Mouse (Mus musculus): ENCODE measurements around the gene Mras. TPM values are rescaled to one million over a fixed set of nuclear protein-coding genes. Genes with fewer than 3 reads are reported as not detected.

The Mras gene
- total RNA-seq, 2 experiments from 2014 or later = 151 to 157 TPM

DNA sequence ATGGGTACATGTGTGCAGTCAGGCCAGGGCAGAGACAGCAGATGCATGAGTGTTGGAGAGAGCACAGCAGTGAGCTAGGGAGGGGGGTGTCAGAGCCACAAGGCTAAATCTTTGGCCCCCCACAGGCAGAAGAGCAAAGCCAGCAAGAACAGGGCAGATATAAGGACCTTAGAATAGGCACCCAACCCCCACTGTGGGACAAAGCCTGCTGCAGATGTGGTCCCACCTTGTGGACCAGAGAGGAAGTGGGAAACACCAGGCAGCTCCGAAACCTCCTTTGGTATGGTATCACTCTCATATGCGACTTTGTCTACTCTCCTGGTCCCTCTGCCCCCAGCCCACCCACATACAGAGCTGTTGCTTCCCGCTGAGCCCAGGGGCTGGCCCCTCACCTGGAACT lies 15.3 kb downstream of the Mras start:
- no peak for DNase-seq (ENCODE audit: low spot score in 2 of 2)
- intact Hi-C loops (cut with DNase I) = no loop called here

DNA sequence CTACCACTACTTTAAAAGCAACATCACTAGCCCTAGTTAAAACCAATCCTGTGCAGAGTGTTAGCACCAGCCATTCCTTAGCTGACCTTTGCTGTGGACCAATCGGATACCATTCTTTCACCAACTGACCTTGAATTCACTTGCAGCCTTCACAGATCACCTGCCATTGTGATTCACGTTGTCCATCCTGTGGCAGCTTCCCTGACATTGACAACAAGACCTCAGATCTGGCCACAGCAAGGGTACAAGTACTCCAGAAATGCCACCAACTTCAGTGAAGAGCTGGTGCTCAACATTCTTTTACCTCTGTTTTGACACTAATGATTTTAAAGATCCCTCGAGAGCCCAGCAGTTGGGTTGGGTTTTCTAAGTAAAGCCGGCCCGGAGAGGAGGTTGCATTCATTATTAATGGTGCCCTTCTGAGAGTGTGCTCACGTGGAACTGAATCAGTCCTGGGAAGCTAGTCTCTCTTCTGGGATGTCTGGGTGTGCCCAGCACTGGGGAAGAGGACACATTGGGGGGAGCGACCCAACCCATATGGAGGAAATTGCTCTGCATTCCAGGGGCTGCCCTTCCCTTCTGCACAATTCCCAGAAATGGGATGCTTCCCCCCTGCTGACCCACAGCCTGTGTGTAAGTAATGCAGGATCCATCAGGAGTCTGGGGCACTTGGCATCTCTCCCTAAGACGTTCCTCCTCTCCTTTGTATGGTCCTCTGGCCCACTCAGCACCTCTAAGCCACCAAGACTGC lies 17.1 kb downstream of the Mras start:
- intact Hi-C loops (cut with DNase I) = no loop called here
- DNase-seq (ENCODE audit: low spot score in 2 of 2) = no peak

DNA sequence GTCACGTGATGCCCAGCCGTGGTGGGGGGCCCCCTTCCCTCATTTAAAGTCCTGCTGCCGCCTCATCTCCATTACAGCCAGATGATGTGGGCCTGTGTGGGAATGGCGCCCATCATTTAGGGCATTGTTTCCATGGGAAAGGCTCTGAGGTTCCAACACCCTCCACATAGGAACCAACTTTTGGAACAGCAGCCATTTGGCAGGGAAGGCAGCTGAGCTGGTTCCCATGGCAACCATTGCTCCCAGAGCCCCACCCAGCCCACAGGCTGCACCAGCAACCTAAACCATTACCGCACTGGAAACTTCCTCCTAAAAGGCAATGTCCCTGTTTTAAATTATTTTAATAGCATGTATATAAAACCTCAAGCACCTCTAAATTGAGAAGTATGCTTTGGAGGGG lies 18.8 kb downstream of the Mras start:
- intact Hi-C loops (cut with DNase I) = no loop called here
- peak in 1 of 2 experiments; percentile 62 for DNase-seq (ENCODE audit: low spot score in 2 of 2)

DNA sequence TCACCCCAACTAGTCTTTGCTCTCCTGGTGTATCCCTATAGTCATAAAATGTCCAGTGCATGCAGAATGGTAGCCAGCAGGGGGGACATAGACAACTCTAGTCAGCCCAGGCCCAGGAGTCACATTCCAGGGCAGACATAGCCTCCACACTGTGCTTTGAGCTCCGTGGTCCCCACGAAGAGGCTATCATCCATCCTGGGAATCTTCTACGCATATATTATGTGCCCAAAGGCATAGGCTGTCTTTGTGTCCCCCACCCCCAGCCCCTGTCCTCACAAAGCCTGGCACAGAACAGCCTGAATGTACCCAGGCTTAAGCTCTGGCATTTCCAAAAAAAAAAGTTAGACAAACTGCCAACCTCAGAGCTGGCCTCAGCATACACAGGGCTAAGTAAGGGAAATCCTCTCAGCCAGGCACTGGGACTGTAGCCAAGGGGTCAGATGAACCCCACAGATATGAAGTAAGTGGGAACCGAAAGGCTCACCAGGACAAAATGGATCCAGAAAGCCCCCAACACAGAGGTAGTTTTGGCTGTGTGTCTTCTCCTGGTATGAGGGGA lies 19.8 kb downstream of the Mras start:
- intact Hi-C loops (cut with DNase I) = no loop called here
- DNase-seq (ENCODE audit: low spot score in 2 of 2) = no peak

DNA sequence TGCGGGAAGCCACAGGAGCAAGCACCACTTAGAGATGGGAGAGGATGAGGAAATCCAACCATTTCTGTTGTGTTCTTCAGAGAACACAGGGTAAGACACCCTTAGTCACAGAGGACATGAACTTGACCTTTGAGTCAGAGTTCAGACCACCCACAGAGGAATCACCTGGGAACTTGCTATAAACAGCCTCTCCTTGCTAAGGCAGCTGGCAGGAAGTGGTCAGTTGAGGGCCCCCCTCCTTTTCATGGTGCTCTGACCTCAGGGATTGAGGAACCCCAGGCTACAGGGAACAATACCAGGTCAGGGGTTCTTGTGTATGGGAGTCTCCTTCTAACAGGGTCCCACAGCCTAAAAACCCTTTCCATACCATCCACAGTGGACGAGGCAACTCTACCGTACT lies 20.4 kb downstream of the Mras start:
- DNase-seq (ENCODE audit: low spot score in 2 of 2) = no peak
- intact Hi-C loops (cut with DNase I) = no loop called here

DNA sequence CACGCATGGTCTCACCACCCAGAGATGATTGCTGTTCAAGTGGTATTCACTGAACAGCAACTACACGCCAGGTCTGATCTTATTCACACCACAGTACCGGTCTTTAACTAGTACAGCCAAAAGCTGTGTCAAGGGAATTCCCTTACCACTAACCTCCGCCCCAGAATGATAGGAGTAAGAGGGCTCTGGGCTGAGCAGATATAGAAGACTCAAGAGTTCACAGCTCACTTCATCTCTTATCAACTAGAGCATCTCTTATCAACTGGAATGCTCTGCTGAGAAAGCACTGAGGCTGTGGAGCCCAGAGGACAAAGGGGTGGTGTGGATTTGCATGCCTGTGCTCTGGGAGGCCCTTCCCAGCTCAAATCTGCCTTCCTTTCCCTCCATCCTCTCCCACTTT lies 25.4 kb downstream of the Mras start:
- intact Hi-C loops (cut with DNase I) = no loop called here
- DNase-seq (ENCODE audit: low spot score in 2 of 2) = no peak

DNA sequence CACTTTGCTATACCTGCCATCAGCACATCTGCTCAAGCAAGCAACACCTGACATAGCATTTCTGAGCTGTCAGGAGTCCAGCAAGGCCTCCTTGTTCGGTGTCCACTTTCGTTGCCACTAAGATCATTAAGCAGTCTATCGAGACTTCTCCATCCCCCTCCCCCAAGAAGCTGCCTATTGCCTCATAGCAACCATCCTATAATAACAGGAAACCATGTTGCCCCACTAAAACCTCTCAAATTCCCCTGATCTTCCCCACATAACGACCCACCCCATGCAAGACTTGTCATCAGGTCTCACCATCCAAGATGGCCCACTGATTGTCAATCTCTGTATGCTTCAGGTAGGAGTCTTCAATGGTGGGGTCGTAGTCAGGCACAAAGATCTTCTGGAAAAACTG lies 26.1 kb downstream of the Mras start:
- DNase-seq (ENCODE audit: low spot score in 2 of 2) = no peak
- intact Hi-C loops (cut with DNase I) = no loop called here

DNA sequence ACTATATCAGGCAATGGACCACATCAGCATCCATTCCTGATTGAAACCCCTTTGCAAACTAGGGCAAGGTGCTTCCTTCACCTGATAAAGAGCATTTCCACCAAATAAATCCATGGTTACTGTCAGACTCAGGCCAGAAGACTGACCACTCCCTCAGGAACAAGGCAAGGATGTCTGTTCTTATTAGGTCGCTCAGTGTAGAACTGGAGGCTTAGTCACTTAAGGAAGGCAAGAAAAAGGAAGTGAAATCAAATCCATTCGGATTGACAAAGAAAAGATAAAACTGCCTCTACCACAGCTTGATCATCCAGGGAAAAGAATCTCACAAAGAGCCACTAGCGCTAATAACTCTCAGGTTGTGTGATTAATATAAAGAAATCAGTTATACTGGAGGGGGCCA lies 27.9 kb downstream of the Mras start:
- intact Hi-C loops (cut with DNase I) = no loop called here
- no peak for DNase-seq (ENCODE audit: low spot score in 2 of 2)

DNA sequence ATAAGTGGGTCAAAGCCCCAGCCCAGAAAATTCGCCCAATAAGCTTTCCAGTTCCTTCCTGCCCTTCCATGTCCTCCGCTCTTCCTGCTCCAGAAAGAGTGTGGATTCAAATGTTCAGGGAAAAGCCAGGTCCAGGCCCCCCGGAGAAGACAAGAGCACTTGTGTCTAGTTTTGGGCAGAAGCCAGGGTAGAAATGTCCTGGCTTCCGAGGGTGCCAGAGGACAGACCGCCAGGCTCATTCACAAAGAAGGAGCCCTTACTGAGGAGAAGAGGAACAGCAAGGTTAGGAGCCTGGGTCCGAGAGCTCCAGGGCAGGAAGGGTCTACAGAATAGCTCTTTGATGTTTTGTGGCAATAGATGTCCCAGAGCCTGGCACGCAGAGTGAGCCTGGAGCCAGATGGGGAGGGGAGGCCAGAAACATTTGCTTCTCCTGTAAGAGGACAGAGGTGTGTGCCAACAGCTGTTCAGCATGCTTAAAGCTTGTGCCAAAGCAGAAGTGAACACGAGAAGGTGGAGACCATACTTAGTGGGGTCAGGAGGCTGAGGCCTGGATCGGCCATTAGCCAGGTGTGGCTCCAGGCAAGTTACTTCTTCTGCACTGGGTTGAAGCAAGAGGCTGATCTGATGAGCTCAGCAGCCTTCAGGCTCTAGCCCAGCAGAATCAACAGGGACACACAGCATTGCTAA lies 35.8 kb downstream of the Mras start:
- DNase-seq (ENCODE audit: low spot score in 2 of 2) = no peak
- intact Hi-C loops (cut with DNase I) = no loop called here

DNA sequence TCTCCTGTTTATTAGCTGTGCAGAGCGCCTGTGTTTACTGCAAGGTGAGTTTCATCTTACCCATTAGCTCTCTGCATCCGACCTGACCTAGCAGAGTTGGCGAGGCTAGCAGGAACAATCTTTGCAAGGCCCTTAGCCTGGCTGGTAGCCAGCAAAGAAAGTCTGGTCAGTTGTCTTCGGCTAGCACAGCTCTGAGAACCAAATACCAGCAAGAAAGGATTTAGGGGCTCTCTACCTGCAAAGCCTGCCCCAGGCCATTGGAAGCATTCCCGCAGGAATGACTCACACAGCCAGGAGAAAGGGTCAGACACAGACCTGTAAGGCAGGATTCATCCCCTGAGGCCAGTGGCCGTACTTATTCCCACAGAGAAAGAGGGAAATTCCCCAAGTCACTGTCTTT lies 36.4 kb downstream of the Mras start:
- intact Hi-C loops (cut with DNase I) = no loop called here
- no peak for DNase-seq (ENCODE audit: low spot score in 2 of 2)

DNA sequence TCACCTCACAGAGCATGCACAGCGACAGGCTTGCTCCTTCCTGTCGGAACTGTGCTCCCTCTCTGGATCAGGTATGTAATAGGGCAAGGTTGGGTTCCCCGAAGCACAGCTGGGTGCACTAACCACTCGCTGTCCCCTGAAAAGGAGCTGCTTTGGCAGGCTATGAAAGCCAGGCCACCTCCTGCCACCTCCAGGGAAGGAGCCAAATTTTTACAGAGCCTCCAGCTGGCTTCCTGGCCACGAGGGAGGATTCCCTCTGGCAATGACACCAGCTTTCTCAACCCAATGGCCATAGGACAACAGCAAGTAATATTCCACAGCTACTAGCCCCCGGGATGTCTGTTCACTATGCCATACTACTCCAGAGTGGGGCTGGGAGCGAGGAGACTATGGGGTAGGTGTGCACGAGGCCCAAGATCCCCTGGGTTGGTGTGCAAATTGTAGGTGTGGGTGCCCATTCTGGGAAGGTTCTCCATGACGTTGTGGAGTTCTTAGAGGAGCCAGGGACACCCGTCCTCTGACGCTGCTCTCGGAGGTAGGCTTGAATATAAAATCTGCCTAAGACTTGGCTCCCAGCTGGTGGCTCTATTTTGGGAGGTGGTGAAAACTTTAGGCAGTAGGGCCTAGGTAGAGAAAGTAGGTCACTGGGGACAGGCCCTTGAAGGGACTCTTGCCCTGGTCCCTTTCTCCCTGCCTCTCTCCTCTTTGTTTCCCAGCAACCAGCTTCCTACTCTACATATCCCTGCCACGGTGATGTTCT lies 39.9 kb downstream of the Mras start:
- DNase-seq (ENCODE audit: low spot score in 2 of 2) = no peak
- intact Hi-C loops (cut with DNase I) = no loop called here

DNA sequence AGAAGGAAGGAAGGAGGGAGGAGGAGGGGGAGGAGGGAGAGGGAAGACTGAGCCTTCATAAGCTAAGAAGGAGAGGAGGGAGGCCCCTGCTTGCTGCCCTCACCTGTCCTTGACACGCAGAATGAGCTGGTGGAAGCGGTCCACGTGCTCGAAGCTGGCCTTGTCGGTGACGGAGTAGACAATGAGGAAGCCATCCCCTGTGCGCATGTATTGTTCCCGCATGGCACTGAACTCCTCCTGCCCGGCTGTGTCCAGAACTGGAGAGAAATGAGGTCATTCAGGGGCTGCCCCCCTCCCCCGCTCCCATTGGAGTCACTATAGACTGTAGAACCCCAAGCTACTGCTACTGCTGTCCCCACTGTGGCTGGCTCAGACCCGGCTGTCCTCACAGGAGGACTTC lies 42.8 kb downstream of the Mras start:
- intact Hi-C loops (cut with DNase I) = no loop called here
- DNase-seq (ENCODE audit: low spot score in 2 of 2) = no peak

DNA sequence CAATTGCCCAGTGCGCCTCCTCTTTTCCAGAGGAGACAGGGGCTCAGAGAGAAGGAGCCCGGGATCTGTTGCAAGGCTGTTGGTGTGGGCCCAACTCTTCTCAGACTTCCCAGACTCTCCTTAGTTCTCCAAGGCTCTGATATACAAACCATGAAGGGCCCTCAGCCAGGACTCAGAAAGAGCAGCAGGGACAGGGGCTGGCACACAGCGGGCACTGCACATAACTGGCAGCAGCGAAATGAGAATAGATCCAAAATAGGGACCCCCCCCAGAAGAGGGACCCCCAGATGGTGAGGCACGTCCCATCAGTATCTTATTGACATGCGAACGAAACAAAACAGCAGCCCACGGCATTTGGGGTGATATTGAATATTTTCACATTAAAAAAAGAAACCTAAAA lies 44.0 kb downstream of the Mras start:
- DNase-seq (ENCODE audit: low spot score in 2 of 2) = no peak
- intact Hi-C loops (cut with DNase I) = no loop called here

DNA sequence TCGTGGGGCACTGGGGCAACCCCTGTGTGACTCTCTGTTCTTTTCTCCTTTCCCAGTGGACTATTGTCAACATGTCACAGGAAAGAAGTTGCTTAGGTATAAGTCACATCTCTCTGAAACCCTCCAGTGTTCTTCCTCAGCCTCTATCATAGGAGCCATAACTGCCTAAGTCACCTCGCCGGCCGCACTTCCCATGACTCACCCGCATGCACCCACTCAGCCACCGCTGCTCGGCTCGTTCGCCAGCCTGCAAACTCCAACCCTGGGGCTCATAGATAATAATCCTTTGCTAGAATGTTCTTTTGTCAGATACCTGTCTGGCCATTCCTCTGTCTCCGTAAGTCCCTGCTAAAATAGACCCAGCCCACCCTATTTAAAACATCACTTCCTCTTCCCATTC lies 45.6 kb downstream of the Mras start:
- intact Hi-C loops (cut with DNase I) = no loop called here
- DNase-seq (ENCODE audit: low spot score in 2 of 2) = no peak

DNA sequence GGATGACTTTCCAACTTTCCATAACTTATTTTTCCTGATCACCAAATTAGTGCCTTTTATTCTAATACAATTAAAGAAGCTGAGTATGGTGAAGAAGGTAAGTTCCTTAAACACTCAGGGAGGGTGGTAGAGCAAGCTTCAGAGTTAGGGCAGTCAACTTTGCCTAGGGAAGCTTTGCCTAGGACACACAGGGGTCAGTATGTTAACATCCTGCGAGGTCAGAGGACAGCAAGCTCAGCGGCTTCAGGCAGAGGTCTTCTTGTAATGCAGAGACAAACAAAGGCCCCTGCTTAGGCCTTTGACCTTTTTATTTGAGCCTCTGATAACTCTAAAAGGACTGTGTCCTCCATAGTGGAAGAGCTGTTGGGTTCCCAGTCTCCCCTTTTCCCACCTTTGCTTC lies 46.5 kb downstream of the Mras start:
- intact Hi-C loops (cut with DNase I) = no loop called here
- no peak for DNase-seq (ENCODE audit: low spot score in 2 of 2)

DNA sequence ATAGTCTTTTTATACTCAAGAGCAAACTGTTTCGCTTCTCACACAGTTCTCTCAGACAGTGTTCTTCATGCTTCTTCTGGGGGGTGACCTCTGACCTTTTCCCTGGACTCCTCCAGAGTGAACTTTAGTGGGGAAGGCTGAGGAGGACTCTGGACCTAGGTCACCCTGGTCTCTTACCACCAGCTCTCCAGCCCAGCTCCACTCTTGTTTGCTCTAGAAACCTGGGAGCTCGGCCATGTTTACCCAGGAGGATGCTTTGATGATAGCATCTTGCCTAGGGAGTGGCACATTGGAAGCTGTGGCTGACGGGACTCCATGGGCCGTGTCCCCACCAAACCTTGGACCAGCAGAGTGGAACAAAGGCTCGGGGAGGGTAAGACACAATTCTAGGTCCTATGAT lies 47.0 kb downstream of the Mras start:
- DNase-seq (ENCODE audit: low spot score in 2 of 2) = no peak
- intact Hi-C loops (cut with DNase I) = no loop called here

DNA sequence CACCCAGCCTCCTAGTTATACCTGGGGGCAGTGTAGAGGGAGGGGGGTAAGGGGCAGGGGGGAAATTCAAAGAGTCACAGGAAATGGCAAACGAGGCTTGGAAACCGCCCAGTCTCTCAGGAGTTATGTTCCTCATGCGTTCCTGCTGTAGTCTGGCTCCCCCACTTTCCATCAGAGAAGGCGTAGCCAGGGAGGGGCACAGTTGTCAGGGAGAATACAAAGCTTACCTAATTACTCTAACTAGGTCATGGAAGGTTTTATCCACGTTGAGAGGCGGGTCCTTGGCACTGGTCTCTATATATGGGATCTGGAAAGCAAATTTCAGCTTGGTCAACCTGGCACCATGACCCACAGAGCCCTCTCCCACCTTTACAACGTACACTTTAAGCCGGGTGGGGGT lies 47.7 kb downstream of the Mras start:
- DNase-seq (ENCODE audit: low spot score in 2 of 2) = no peak
- intact Hi-C loops (cut with DNase I) = loop anchor here (5.0 kb wide), 1 partner anchor 48 kb away; the partner anchor contains the start of gene Mras

DNA sequence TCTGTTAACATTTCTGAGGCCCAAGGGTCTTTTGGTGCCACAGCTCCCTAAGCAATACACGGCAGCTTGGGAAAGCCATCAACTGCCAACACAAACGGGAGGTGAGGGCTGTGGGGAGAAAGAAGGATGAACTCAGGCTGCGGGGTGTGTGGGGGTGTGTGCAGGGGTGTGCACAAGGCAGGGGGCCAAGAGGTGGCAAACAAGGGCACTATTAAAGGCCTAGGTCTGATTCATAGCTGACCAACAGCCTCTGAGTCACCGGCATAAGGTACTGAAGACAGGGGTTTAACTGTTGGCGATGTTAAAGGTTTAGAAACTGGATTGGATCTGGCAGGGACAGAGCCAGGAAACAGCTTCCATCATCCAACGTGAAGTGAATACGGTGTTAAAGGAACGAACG lies 48.3 kb downstream of the Mras start:
- intact Hi-C loops (cut with DNase I) = loop anchor here (5.0 kb wide), 1 partner anchor 48 kb away; the partner anchor contains the start of gene Mras

DNA sequence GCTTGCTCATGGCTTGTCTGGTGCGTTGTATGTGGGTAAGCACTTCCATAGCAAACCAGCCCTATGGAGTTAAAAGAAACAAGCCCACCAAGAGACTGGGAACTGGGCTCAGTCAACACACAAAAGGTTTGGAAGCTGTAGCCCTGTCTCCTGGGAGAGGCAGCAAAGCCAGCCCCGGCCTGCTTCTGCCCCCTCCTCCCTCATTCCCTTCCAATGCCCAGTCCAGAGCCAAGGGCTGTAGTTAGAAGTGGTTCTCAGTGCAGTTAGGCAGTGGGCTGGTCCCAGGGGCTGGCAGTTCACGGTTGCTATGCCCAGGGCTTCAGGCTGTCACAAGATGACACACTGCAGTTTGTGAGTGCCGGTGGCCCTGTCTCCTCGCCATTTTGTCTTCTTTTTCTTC lies 49.1 kb downstream of the Mras start:
- intact Hi-C loops (cut with DNase I) = loop anchor here (5.0 kb wide), 1 partner anchor 49 kb away; the partner anchor contains the start of gene Mras
- DNase-seq (ENCODE audit: low spot score in 2 of 2) = no peak

More for the DNA sequence above, 48.3 kb downstream of the Mras start:
- no peak for DNase-seq (ENCODE audit: low spot score in 2 of 2)

DNA sequence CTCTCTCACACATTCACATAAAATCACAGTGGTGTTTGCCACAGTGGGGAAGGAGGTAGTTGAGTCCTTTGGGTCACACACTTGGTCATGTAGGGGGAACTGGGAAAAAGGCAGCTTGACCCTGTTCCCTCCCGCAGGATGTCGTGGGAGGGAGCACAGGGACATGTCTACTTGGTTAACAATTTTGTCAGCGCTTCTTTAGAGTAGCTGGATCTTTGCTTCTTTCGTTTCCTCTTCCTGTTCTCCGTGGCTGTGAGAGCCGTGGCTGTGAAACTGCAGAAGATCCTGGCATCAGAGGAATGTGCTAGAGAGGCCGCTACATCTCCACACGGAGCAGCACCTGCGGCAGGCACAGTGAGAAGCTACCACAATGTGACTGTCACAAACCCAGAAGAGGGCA lies 54.6 kb downstream of the Mras start:
- no peak for DNase-seq (ENCODE audit: low spot score in 2 of 2)
- intact Hi-C loops (cut with DNase I) = no loop called here

Data from left cerebral cortex, postnatal 36 days (tissue).